Mouse (Mus musculus) hindbrain, embryonic 14.5 days (tissue): ENCODE data around the gene Rtn4rl2. TPM values are rescaled to one million over a fixed set of nuclear protein-coding genes. Genes with fewer than 3 reads are reported as not detected.

Experiments used
- ATAC-seq: fragments of 200-750 bp; cut with Nextera tagmentation; 2 replicates; pipeline ENCODE4 v1.8.0; 2017; ENCODE audit warnings: moderate number of reproducible peaks, mild to moderate bottlenecking, moderate TSS enrichment, moderate library complexity; ENCODE audit not compliant: low FRiP score
- DNase-seq: peaks from one replicate; pipeline ENCODE4 v3.0.0-alpha.2; 2015; ENCODE audit warnings: low spot score
- H3K27ac ChIP-seq: fragments of 300-500 bp; sonication (generic); 2 replicates; pipeline ENCODE4 v1.5.1; 2014; ENCODE audit warnings: mild to moderate bottlenecking, moderate library complexity
- H3K27me3 ChIP-seq: fragments of 300-500 bp; sonication (generic); 2 replicates; pipeline ENCODE4 v1.6.1; 2014; ENCODE audit warnings: mild to moderate bottlenecking, low read length, mixed read lengths; ENCODE audit not compliant: control insufficient read depth, insufficient read depth
- H3K36me3 ChIP-seq: fragments of 300-500 bp; sonication (generic); replicated peaks from 2 replicates; pipeline ENCODE4 v1.6.1; 2014; ENCODE audit not compliant: control insufficient read depth, insufficient read depth
- H3K4me1 ChIP-seq: fragments of 300-500 bp; sonication (generic); replicated peaks from 2 replicates; pipeline ENCODE4 v1.6.1; 2014; ENCODE audit warnings: antibody characterized with exemption, low read length, mixed read lengths; ENCODE audit not compliant: control insufficient read depth, insufficient read depth
- H3K4me2 ChIP-seq: fragments of 300-500 bp; sonication (generic); replicated peaks from 2 replicates; pipeline ENCODE4 v1.6.1; 2014; ENCODE audit warnings: mild to moderate bottlenecking, moderate library complexity
- H3K4me3 ChIP-seq: fragments of 300-500 bp; sonication (generic); replicated peaks from 2 replicates; pipeline ENCODE4 v1.5.1; 2014; ENCODE audit warnings: mild to moderate bottlenecking, low read length
- H3K9ac ChIP-seq: fragments of 300-500 bp; sonication (generic); 2 replicates; pipeline ENCODE4 v1.6.1; 2014
- H3K9me3 ChIP-seq: fragments of 300-500 bp; sonication (generic); 2 replicates; pipeline ENCODE4 v1.6.1; 2016; ENCODE audit warnings: low read length; ENCODE audit not compliant: control insufficient read depth
- WGBS: fragments of 180-500 bp; shearing (Covaris S2); extraction: QIAGEN DNeasy Blood & Tissue Kit; methylation state at CpG from one replicate; pipeline ENCODE4 v1.1.7; 2014; 5-methylcytosine and 5-hydroxymethylcytosine counted together
- microRNA-seq: library from miRNA; unstranded; fragments of <30 nt; microRNA quantifications from one replicate; pipeline ENCODE4, GENCODE M21; 2016
- polyA plus RNA-seq: library from polyadenylated mRNA; unstranded; fragments of >200 nt; fragmentation: Nextera tagmentation; extraction: Ambion mirVana; gene quantifications from 2 replicates; pipeline ENCODE4 v1.2.1, GENCODE M21; 2014

Gene Rtn4rl2
- polyA plus RNA-seq, 1 experiment from 2014 or later = 3.8 TPM

DNA sequence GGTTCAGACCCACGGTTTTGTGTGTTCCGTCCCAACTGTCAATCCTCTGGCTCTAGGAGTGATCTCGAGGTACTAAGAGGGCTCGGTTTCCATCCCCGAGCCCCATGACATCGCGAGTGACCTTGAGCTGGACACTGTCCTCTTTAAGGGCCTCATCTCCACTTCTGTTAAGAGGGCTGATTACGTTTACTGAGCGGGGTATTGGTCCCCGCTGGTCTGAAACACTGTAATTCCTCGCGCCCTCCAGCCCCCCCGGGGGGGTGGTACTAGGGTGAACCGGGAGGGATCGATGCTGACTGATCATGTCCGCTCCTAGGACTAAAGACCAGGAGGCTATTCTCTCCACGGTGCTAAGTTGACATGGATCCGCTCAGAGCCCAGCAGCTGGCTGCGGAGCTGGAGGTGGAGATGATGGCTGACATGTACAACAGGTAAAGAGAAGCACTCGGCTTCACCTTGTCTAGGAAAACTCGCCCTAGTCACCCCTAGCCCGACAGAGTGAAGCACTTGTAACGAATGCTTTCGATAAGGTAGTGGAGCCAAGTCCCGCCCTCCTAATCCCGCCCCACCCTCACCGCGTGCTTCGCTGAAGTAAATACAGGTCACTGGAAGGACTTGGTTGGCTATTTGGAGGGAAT lies 59.1 kb downstream of the Rtn4rl2 start:
- WGBS = under 1% methylated on average over 29 of the region's 29 CpGs
- Histone ChIP-seq H3K27me3 (no peaks in the 10 kb centered on the region), H3K4me3 (peak overlapping the region; percentile 67), H3K4me2 (peak overlapping the region; percentile 95), H3K9ac (peak overlapping the region; percentile 76), H3K27ac (no peak overlapping the region), H3K9me3 (no peaks in the 10 kb centered on the region), H3K36me3 (peaks cover 17% of the 10 kb centered on the region), H3K4me1 (0 out of 2 replicates have a peak, but pooled peaks cover 5% of the 10 kb centered on the region)
- ATAC-seq = peak; percentile 15
- DNase-seq = no peak

DNA sequence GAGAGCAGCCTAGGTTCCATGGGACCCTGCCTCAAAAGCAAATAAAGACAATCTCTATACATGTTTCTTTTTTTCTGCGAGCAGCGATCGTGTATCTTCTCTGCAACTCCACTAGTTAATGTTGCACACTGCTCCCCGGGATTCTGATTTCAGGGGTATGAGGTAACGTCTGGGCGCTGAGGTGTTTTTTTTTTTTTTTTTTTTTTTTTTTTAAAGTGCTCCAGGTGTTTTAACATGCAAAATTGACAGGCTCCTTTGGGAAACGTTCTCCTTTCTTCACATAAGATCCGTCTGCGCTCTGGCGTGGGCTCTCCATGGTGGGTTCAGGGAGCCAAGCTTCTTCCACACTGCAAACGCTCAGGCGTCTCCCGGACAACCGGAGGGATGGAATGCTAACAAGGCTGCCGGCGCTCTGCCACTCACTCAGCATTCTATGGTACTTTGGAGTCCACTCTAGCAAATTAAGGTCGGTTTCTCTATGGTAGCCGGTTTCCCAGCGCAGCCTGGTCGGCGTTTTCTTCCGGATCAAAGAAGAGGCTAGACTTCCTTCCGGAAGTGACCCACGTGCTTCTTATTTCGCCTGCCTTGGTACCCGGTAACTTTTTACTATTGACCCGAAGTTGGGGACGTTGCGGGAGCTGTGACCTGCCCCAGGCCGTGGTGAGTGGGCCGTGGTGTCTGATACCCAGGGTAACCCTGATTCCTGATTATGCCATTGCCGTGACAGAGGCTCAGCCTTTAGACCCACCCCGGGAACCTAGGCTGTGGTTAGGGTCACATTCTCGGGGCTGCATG lies 59.8 kb downstream of the Rtn4rl2 start, which contains the start of gene Timm10:
Timm10 (plus strand) TSS at position 510 of the 795 bp plus-strand sequence.
- peak within 1 kb of the TSS; percentile 95 for H3K4me2 ChIP-seq
- peak; percentile 94 for DNase-seq
- H3K9me3 ChIP-seq = no peaks in the 10 kb centered on the region
- H3K27ac ChIP-seq = peak within 1 kb of the TSS; percentile 61
- no peaks in the 10 kb centered on the region for H3K27me3 ChIP-seq
- 0 out of 2 replicates have a peak, but pooled peaks cover 5% of the 10 kb centered on the region for H3K4me1 ChIP-seq
- peak; percentile 94 for ATAC-seq
- H3K4me3 ChIP-seq = peak within 1 kb of the TSS; percentile 67
- WGBS = under 1% methylated on average over 34 of the region's 34 CpGs
- H3K36me3 ChIP-seq = peaks cover 17% of the 10 kb centered on the region
- H3K9ac ChIP-seq = peak within 1 kb of the TSS; percentile 76

DNA sequence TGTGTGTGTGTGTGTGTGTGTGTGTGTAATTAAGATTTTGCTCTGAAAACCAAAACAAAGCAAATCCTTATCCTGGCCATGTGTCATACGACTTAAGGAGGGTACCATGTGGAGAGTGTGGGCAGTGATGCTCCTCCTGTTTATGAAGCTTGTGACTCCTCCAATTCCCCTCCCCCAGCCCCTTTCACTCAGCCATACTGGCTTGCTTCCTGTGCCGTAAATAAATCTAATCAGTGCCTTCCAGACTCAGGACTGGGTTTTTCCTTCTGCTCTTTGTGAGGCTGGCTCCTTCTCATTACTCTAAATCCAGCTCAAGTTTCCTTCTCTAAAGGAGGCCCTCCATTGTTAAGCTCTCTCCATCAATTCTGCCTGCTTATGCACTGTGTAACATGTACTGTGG lies 63.3 kb downstream of the Rtn4rl2 start:
- H3K36me3 ChIP-seq = no peaks in the 10 kb centered on the region
- 57% methylated on average over 2 of the region's 2 CpGs for WGBS
- DNase-seq (no peak), ATAC-seq (no peak)
- peaks cover 3% of the 10 kb centered on the region; the same call in 1 of the 2 replicates for H3K27me3 ChIP-seq
- H3K4me1 ChIP-seq = 0 out of 2 replicates have a peak, but pooled peaks cover 5% of the 10 kb centered on the region
- no peak overlapping the region for H3K4me2 ChIP-seq
- H3K27ac ChIP-seq = no peak overlapping the region
- H3K4me3 ChIP-seq = no peak overlapping the region
- no peaks in the 10 kb centered on the region for H3K9me3 ChIP-seq
- no peak overlapping the region for H3K9ac ChIP-seq

DNA sequence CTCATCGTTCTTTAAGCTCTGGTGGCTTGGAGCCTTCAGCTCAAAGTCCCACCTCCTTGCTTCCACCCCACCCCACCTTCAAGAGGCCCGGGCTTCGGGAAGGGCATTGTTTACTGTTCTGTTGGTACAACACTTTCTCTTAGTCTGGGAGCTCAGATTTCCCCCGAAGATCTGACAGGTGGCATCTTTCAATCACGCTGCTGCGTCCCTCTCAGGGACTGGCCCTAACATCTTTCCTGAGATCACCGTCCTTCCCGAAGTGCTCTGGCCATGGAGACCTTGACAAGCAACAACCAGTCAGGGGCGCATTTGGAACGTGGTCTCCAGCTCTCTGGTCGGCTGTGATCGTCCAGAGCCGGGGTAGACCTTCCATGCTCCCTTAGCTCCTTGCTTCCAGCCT lies 64.0 kb downstream of the Rtn4rl2 start, which contains the start of gene Smtnl1:
Smtnl1 (minus strand) TSS at position 101 of the 400 bp plus-strand sequence.
- Histone ChIP-seq H3K9me3 (no peaks in the 10 kb centered on the region), H3K9ac (no peak within 1 kb of the TSS), H3K27ac (no peak within 1 kb of the TSS), H3K4me1 (0 out of 2 replicates have a peak, but pooled peaks cover 2% of the 10 kb centered on the region), H3K4me3 (no peak within 1 kb of the TSS), H3K4me2 (no peak within 1 kb of the TSS), H3K36me3 (no peaks in the 10 kb centered on the region), H3K27me3 (peaks cover 3% of the 10 kb centered on the region; the same call in 1 of the 2 replicates)
- 65% methylated on average over 13 of the region's 13 CpGs for WGBS
- DNase-seq = no peak
- ATAC-seq = no peak

Small RNA genes lying within 50 kb of the gene (microRNA-seq; reads per million reads assigned to microRNA genes)
- gene Gm24332 = not detected

Other genes with a start within 250 kb of the Rtn4rl2 start
- 30.7 and 34.8 TPM in 2 replicates for gene Ctnnd1, start 235.9 kb downstream of the Rtn4rl2 start, polyA plus RNA-seq
- 0.16 and 0.40 TPM in 2 replicates for gene Btbd18, start 227.6 kb downstream of the Rtn4rl2 start, polyA plus RNA-seq
- 196 and 205 TPM in 2 replicates for gene Selenoh, start 215.9 kb downstream of the Rtn4rl2 start, polyA plus RNA-seq
- gene Gm28635, start 208.7 kb downstream of the Rtn4rl2 start, polyA plus RNA-seq = not detected in 2 replicates
- gene Med19, start 208.3 kb downstream of the Rtn4rl2 start, polyA plus RNA-seq = 59.3 and 61.3 TPM in 2 replicates
- gene Tmx2, start 207.6 kb downstream of the Rtn4rl2 start, polyA plus RNA-seq = 316 and 341 TPM in 2 replicates
- 21.9 and 22.5 TPM in 2 replicates for gene Zdhhc5, start 171.5 kb downstream of the Rtn4rl2 start, polyA plus RNA-seq
- 21.3 and 22.3 TPM in 2 replicates for gene Clp1, start 159.4 kb downstream of the Rtn4rl2 start, polyA plus RNA-seq
- gene Ypel4, start 152.7 kb downstream of the Rtn4rl2 start, polyA plus RNA-seq = 12.5 and 13.1 TPM in 2 replicates
- 2.9 and 3.4 TPM in 2 replicates for gene Gm19426, start 143.1 kb downstream of the Rtn4rl2 start, polyA plus RNA-seq
- gene Serping1, start 111.3 kb downstream of the Rtn4rl2 start, polyA plus RNA-seq = 36.2 and 36.3 TPM in 2 replicates
- 18.6 and 24.0 TPM in 2 replicates for gene Ube2l6, start 87.9 kb downstream of the Rtn4rl2 start, polyA plus RNA-seq
- gene Smtnl1, start 64.1 kb downstream of the Rtn4rl2 start, polyA plus RNA-seq = not detected in 2 replicates
- 75.8 and 83.3 TPM in 2 replicates for gene Timm10, start 59.7 kb downstream of the Rtn4rl2 start, polyA plus RNA-seq
- 1.5 and 1.6 TPM in 2 replicates for gene Slc43a1, start 47.9 kb downstream of the Rtn4rl2 start, polyA plus RNA-seq
- gene Slc43a3, start 49.9 kb upstream of the Rtn4rl2 start, polyA plus RNA-seq = 4.8 and 4.9 TPM in 2 replicates
- gene Prg2, start 93.8 kb upstream of the Rtn4rl2 start, polyA plus RNA-seq = not detected in 2 replicates
- not detected in 2 replicates for gene Prg3, start 101.5 kb upstream of the Rtn4rl2 start, polyA plus RNA-seq
- gene Ssrp1, start 150.5 kb upstream of the Rtn4rl2 start, polyA plus RNA-seq = 169 and 178 TPM in 2 replicates
- gene P2rx3, start 150.8 kb upstream of the Rtn4rl2 start, polyA plus RNA-seq = 2.9 and 4.1 TPM in 2 replicates
- gene Tnks1bp1, start 161.3 kb upstream of the Rtn4rl2 start, polyA plus RNA-seq = 6.1 and 6.5 TPM in 2 replicates
- gene Aplnr, start 249.5 kb upstream of the Rtn4rl2 start, polyA plus RNA-seq = 29.2 and 35.2 TPM in 2 replicates